Mouse (Mus musculus) heart, adult 2 months (tissue): Measurements from ENCODE around the gene Spats2. TPM values are rescaled to one million over a fixed set of nuclear protein-coding genes. Genes with fewer than 3 reads are reported as not detected.

Experiments used
- DNase-seq, 2 experiments: peaks; one replicate each; pipeline ENCODE4 v3.0.0; 2021
- H3K27ac ChIP-seq: fragments of 200-600 bp; 2 replicates; pipeline ENCODE4 v1.8.1; 2022
- H3K27me3 ChIP-seq: fragments of 200-500 bp; 2 replicates; pipeline ENCODE4 v1.6.1; 2012; ENCODE audit warnings: mild to moderate bottlenecking, low read length, inconsistent platforms, mixed read lengths; ENCODE audit not compliant: control insufficient read depth, insufficient read depth
- H3K36me3 ChIP-seq: fragments of 200-500 bp; 2 replicates; pipeline ENCODE4 v1.6.1; 2012; ENCODE audit warnings: low read length, inconsistent platforms; ENCODE audit not compliant: control insufficient read depth, insufficient read depth
- H3K4me1 ChIP-seq: fragments of 200-500 bp; 2 replicates; pipeline ENCODE4 v1.6.1; 2011; ENCODE audit warnings: low read length; ENCODE audit not compliant: control insufficient read depth, insufficient read depth
- H3K4me3 ChIP-seq: fragments of 200-600 bp; 2 replicates; pipeline ENCODE4 v1.8.1; 2022
- H3K79me2 ChIP-seq: fragments of 200-500 bp; replicated peaks from 2 replicates; pipeline ENCODE4 v1.6.1; 2012; ENCODE audit warnings: mild to moderate bottlenecking, inconsistent platforms, low read length, moderate library complexity, mixed read lengths; ENCODE audit not compliant: control insufficient read depth, insufficient read depth
- H3K9ac ChIP-seq: fragments of 200-500 bp; 2 replicates; pipeline ENCODE4 v1.6.1; 2012; ENCODE audit warnings: low read depth, mild to moderate bottlenecking, control low read depth, inconsistent platforms, low read length, mixed read lengths
- CTCF ChIP-seq: fragments of 200-600 bp; IDR thresholded peaks from 2 replicates; pipeline ENCODE4 v1.8.1; 2022; ENCODE audit warnings: antibody characterized with exemption, mild to moderate bottlenecking, moderate library complexity
- EP300 ChIP-seq: fragments of 200-500 bp; IDR thresholded peaks from 2 replicates; pipeline ENCODE4 v1.6.1; 2011; ENCODE audit warnings: low read depth, low read length, control low read depth; ENCODE audit not compliant: insufficient read depth
- POLR2A ChIP-seq: fragments of 200-500 bp; IDR thresholded peaks from 2 replicates; pipeline ENCODE4 v1.6.1; 2011; ENCODE audit warnings: mild to moderate bottlenecking, low read depth, low read length, control low read depth; ENCODE audit not compliant: insufficient read depth
- WGBS: fragments of 180-500 bp; shearing (Covaris S2); methylation state at CpG from one replicate; pipeline ENCODE4 v1.1.7; 2018; 5-methylcytosine and 5-hydroxymethylcytosine counted together
- intact Hi-C: fragments of 180-260 bp; cut with DNase I; formaldehyde crosslinking; loops from one replicate; pipeline ENCODE4 v1.15.1; 2025
- polyA plus RNA-seq: library from polyadenylated mRNA; depleted of rRNA; stranded (reverse); fragments of >200 nt; gene quantifications from 2 replicates; pipeline ENCODE4 v1.2.3, GENCODE M21; 2012
- total RNA-seq, 2 experiments: library from RNA; stranded (reverse); gene quantifications; 2 replicates each; pipeline ENCODE4 v1.2.3; 2021

Spats2 gene
- total and polyA plus RNA-seq, 3 experiments: 5.3 to 6.7 (median 6.6) TPM

GRCm38 (mm10) chr15:99226090-99226489 lies 100.4 kb downstream of the Spats2 start:
- TF ChIP-seq POLR2A: no peak
- TF ChIP-seq EP300: no peak
- TF ChIP-seq CTCF: no peak
- Histone ChIP-seq H3K4me1 (no peaks in the 10 kb centered on the region), H3K36me3 (no peaks in the 10 kb centered on the region), H3K9ac (no peak overlapping the region), H3K4me3 (no peak overlapping the region), H3K79me2 (no peaks in the 10 kb centered on the region), H3K27me3 (peaks cover 15% of the 10 kb centered on the region), H3K27ac (no peak overlapping the region)
- WGBS: 50% methylated on average over 14 of the region's 14 CpGs
- intact Hi-C loops: no loop called here
- no peak for DNase-seq

GRCm38 (mm10) chr15:99231998-99232397 lies 106.3 kb downstream of the Spats2 start:
- peaks cover 1% of the 10 kb centered on the region; the same call in 1 of the 2 replicates for H3K27me3 ChIP-seq
- intact Hi-C loops: no loop called here

GRCm38 (mm10) chr15:99233719-99234118 lies 108.0 kb downstream of the Spats2 start:
- Histone ChIP-seq H3K9ac (no peak overlapping the region), H3K27me3 (no peaks in the 10 kb centered on the region; the same call in 1 of the 2 replicates), H3K4me1 (no peaks in the 10 kb centered on the region), H3K36me3 (no peaks in the 10 kb centered on the region), H3K4me3 (no peak overlapping the region), H3K27ac (no peak overlapping the region), H3K79me2 (no peaks in the 10 kb centered on the region)
- whole genome bisulfite sequencing: 60% methylated on average over 17 of the region's 17 CpGs
- intact Hi-C loops: no loop called here
- TF ChIP-seq CTCF: no peak
- no peak for TF ChIP-seq POLR2A
- no peak for TF ChIP-seq EP300
- no peak for DNase-seq

More at GRCm38 (mm10) chr15:99231998-99232397, 106.3 kb downstream of the Spats2 start:
- Histone ChIP-seq H3K4me3 (no peak overlapping the region), H3K4me1 (no peaks in the 10 kb centered on the region), H3K79me2 (no peaks in the 10 kb centered on the region), H3K36me3 (no peaks in the 10 kb centered on the region), H3K27ac (no peak overlapping the region), H3K9ac (no peak overlapping the region)
- no peak for DNase-seq
- 63% methylated on average over 10 of the region's 10 CpGs for WGBS
- TF ChIP-seq CTCF (no peak), POLR2A (no peak), EP300 (no peak)

GRCm38 (mm10) chr15:99234326-99235010 lies 108.8 kb downstream of the Spats2 start:
- Histone ChIP-seq H3K4me1 (no peaks in the 10 kb centered on the region), H3K4me3 (no peak overlapping the region), H3K36me3 (no peaks in the 10 kb centered on the region), H3K27ac (no peak overlapping the region), H3K27me3 (no peaks in the 10 kb centered on the region; the same call in 1 of the 2 replicates), H3K79me2 (no peaks in the 10 kb centered on the region), H3K9ac (no peak overlapping the region)
- 66% methylated on average over 12 of the region's 12 CpGs for WGBS
- TF ChIP-seq POLR2A: no peak
- TF ChIP-seq EP300: no peak
- no peak for TF ChIP-seq CTCF
- DNase-seq: no peak
- intact Hi-C loops: no loop called here

GRCm38 (mm10) chr15:99238006-99238405 lies 112.3 kb downstream of the Spats2 start:
- Histone ChIP-seq H3K9ac (no peak overlapping the region), H3K4me1 (no peaks in the 10 kb centered on the region), H3K79me2 (no peaks in the 10 kb centered on the region), H3K27ac (no peak overlapping the region), H3K4me3 (no peak overlapping the region), H3K36me3 (no peaks in the 10 kb centered on the region), H3K27me3 (no peaks in the 10 kb centered on the region)
- TF ChIP-seq EP300 (no peak), CTCF (no peak), POLR2A (no peak)
- WGBS: 67% methylated on average over 11 of the region's 11 CpGs
- intact Hi-C loops: no loop called here
- DNase-seq: no peak

GRCm38 (mm10) chr15:99240129-99240528 lies 114.4 kb downstream of the Spats2 start:
- no peaks in the 10 kb centered on the region for H3K79me2 ChIP-seq
- no peaks in the 10 kb centered on the region for H3K4me1 ChIP-seq
- 61% methylated on average over 4 of the region's 4 CpGs for WGBS
- intact Hi-C loops: no loop called here
- TF ChIP-seq CTCF (peak; percentile 56), POLR2A (no peak)
- H3K36me3 ChIP-seq: no peaks in the 10 kb centered on the region
- no peak overlapping the region for H3K4me3 ChIP-seq
- no peak overlapping the region for H3K9ac ChIP-seq
- no peaks in the 10 kb centered on the region for H3K27me3 ChIP-seq
- no peak overlapping the region for H3K27ac ChIP-seq
- DNase-seq: no peak
